Mouse (Mus musculus) MEL (cell line): Measurements from ENCODE around the gene Gm5965. TPM values are rescaled to one million over a fixed set of nuclear protein-coding genes. Genes with fewer than 3 reads are reported as not detected.

ENCODE experiments used
- DNase-seq: peaks from one replicate; pipeline ENCODE4 v3.0.0; 2011; ENCODE audit warnings: low read depth, low spot score
- H3K27ac ChIP-seq: 2 replicates; pipeline ENCODE4 v1.5.1; 2012; ENCODE audit warnings: low read depth, mild to moderate bottlenecking, control low read depth, low read length, moderate library complexity; ENCODE audit not compliant: control insufficient read depth
- H3K27me3 ChIP-seq, 2 experiments: fragments of 150-350 bp in 1 of 2; sonication (generic) in 1 of 2; 2 replicates each; pipeline ENCODE4 v1.6.1; 2012; ENCODE audit warnings: low read length in 2 of 2, mild to moderate bottlenecking in 2 of 2, improper control_type of control experiment in 1 of 2, moderate library complexity in 1 of 2; ENCODE audit not compliant: insufficient read depth in 2 of 2, control insufficient read depth in 1 of 2
- H3K36me3 ChIP-seq, 2 experiments: 2 replicates each; pipeline ENCODE4 v1.6.1; 2012 to 2014; ENCODE audit warnings: low read length in 2 of 2, improper control_type of control experiment in 1 of 2, inconsistent platforms in 1 of 2, mild to moderate bottlenecking in 1 of 2; ENCODE audit not compliant: insufficient read depth in 2 of 2, control insufficient read depth in 1 of 2
- H3K4me1 ChIP-seq, 2 experiments: fragments of 150-350 bp in 1 of 2; sonication (generic) in 1 of 2; 2 replicates each; pipeline ENCODE4 v1.6.1; 2012; ENCODE audit warnings: low read length in 2 of 2, improper control_type of control experiment in 1 of 2, mild to moderate bottlenecking in 1 of 2; ENCODE audit not compliant: insufficient read depth in 2 of 2, control insufficient read depth in 1 of 2
- H3K4me3 ChIP-seq, 2 experiments: fragments of 150-350 bp in 1 of 2; sonication (generic) in 1 of 2; 2 replicates each; pipeline ENCODE4 v1.5.1; 2012; ENCODE audit warnings: low read depth in 2 of 2, low read length in 2 of 2, mild to moderate bottlenecking in 2 of 2, moderate library complexity in 2 of 2, control low read depth in 1 of 2, improper control_type of control experiment in 1 of 2; ENCODE audit not compliant: control insufficient read depth in 1 of 2, insufficient read depth in 1 of 2
- H3K79me2 ChIP-seq: 2 replicates; pipeline ENCODE4 v1.6.1; 2012; ENCODE audit warnings: mild to moderate bottlenecking, low read length, moderate library complexity; ENCODE audit not compliant: control insufficient read depth, poor library complexity, insufficient read depth
- H3K9ac ChIP-seq: 2 replicates; pipeline ENCODE4 v1.6.1; 2012; ENCODE audit warnings: low read depth, mild to moderate bottlenecking, control low read depth, low read length, moderate library complexity; ENCODE audit not compliant: control insufficient read depth, poor library complexity, severe bottlenecking
- H3K9me3 ChIP-seq: fragments of 150-350 bp; sonication (generic); replicated peaks from 2 replicates; pipeline ENCODE4 v1.6.1; 2012; ENCODE audit warnings: mild to moderate bottlenecking, low read length, improper control_type of control experiment, moderate library complexity; ENCODE audit not compliant: insufficient read depth
- BHLHE40 ChIP-seq: IDR thresholded peaks from 2 replicates; pipeline ENCODE4 v1.6.1; 2012; ENCODE audit warnings: low read depth, mild to moderate bottlenecking, inconsistent platforms, low read length, improper control_type of control experiment, borderline replicate concordance
- CHD2 ChIP-seq: IDR thresholded peaks from 2 replicates; pipeline ENCODE4 v1.6.1; 2011; ENCODE audit warnings: low read length, improper control_type of control experiment
- E2F4 ChIP-seq: IDR thresholded peaks from 2 replicates; pipeline ENCODE4 v1.6.1; 2011; ENCODE audit warnings: low read depth, low read length, improper control_type of control experiment, borderline replicate concordance
- GABPA ChIP-seq: IDR thresholded peaks from 2 replicates; pipeline ENCODE4 v1.6.1; 2012; ENCODE audit warnings: low read depth, mild to moderate bottlenecking, inconsistent platforms, low read length, improper control_type of control experiment, moderate library complexity
- GATA1 ChIP-seq: IDR thresholded peaks from 2 replicates; pipeline ENCODE4 v1.6.1; 2011; ENCODE audit warnings: low read depth, low read length, improper control_type of control experiment
- HCFC1 ChIP-seq: IDR thresholded peaks from 2 replicates; pipeline ENCODE4 v1.6.1; 2012; ENCODE audit warnings: low read depth, mild to moderate bottlenecking, inconsistent platforms, low read length, improper control_type of control experiment, moderate library complexity
- KAT2A ChIP-seq: conservative IDR thresholded peaks from 2 replicates; pipeline ENCODE4 v1.6.1; 2012; ENCODE audit warnings: low read depth, low read length, improper control_type of control experiment, inconsistent platforms
- MAX ChIP-seq: IDR thresholded peaks from 2 replicates; pipeline ENCODE4 v1.6.1; 2011; ENCODE audit warnings: low read length, improper control_type of control experiment
- MEF2A ChIP-seq: IDR thresholded peaks from 2 replicates; pipeline ENCODE4 v1.6.1; 2014; ENCODE audit warnings: low read depth, mild to moderate bottlenecking, inconsistent platforms, low read length, improper control_type of control experiment; ENCODE audit not compliant: poor library complexity, insufficient replicate concordance, severe bottlenecking; ENCODE audit errors: extremely low read depth
- MYB ChIP-seq: IDR thresholded peaks from 2 replicates; pipeline ENCODE4 v1.6.1; 2011; ENCODE audit warnings: mild to moderate bottlenecking, low read depth, low read length, improper control_type of control experiment
- MYC ChIP-seq: IDR thresholded peaks from 2 replicates; pipeline ENCODE4 v1.6.1; 2011; ENCODE audit warnings: low read depth, mild to moderate bottlenecking, low read length, improper control_type of control experiment, moderate library complexity
- NELFE ChIP-seq: IDR thresholded peaks from 2 replicates; pipeline ENCODE4 v1.6.1; 2011; ENCODE audit warnings: low read depth, low read length, improper control_type of control experiment
- NRF1 ChIP-seq: IDR thresholded peaks from 2 replicates; pipeline ENCODE4 v1.6.1; 2014; ENCODE audit warnings: low read depth, mild to moderate bottlenecking, inconsistent platforms, low read length, improper control_type of control experiment, moderate library complexity; ENCODE audit not compliant: poor library complexity, insufficient read depth, severe bottlenecking
- POLR2A ChIP-seq, 2 experiments: IDR thresholded peaks; 2 replicates each; pipeline ENCODE4 v1.6.1; 2011 to 2012; ENCODE audit warnings: low read length in 2 of 2, mild to moderate bottlenecking in 2 of 2, control low read depth in 1 of 2, improper control_type of control experiment in 1 of 2, low read depth in 1 of 2, moderate library complexity in 1 of 2; ENCODE audit not compliant: control insufficient read depth in 1 of 2, insufficient read depth in 1 of 2, poor library complexity in 1 of 2
- POLR2AphosphoS2 ChIP-seq: IDR thresholded peaks from 2 replicates; pipeline ENCODE4 v1.6.1; 2011; ENCODE audit warnings: low read length, improper control_type of control experiment
- POLR2AphosphoS5 ChIP-seq: IDR thresholded peaks from 2 replicates; pipeline ENCODE4 v1.6.1; 2012; ENCODE audit warnings: low read depth, borderline replicate concordance, mild to moderate bottlenecking, inconsistent platforms, low read length, moderate library complexity, mixed read lengths
- RAD21 ChIP-seq: IDR thresholded peaks from 2 replicates; pipeline ENCODE4 v1.6.1; 2011; ENCODE audit warnings: mild to moderate bottlenecking, low read depth, low read length, improper control_type of control experiment
- RCOR1 ChIP-seq: IDR thresholded peaks from 2 replicates; pipeline ENCODE4 v1.6.1; 2012; ENCODE audit warnings: low read depth, mild to moderate bottlenecking, inconsistent platforms, low read length, improper control_type of control experiment
- TAL1 ChIP-seq: IDR thresholded peaks from 2 replicates; pipeline ENCODE4 v1.6.1; 2012; ENCODE audit warnings: mild to moderate bottlenecking, inconsistent platforms, low read length, moderate library complexity, mixed read lengths
- UBTF ChIP-seq: IDR thresholded peaks from 2 replicates; pipeline ENCODE4 v1.6.1; 2012; ENCODE audit warnings: low read depth, mild to moderate bottlenecking, inconsistent platforms, low read length, improper control_type of control experiment, moderate library complexity, borderline replicate concordance; ENCODE audit not compliant: insufficient read depth
- USF1 ChIP-seq: IDR thresholded peaks from 2 replicates; pipeline ENCODE4 v1.6.1; 2014; ENCODE audit warnings: low read depth, mild to moderate bottlenecking, inconsistent platforms, low read length, improper control_type of control experiment, moderate library complexity
- USF2 ChIP-seq, 2 experiments: IDR thresholded peaks; 2 replicates each; pipeline ENCODE4 v1.6.1; 2011 to 2012; ENCODE audit warnings: improper control_type of control experiment in 2 of 2, low read length in 2 of 2, borderline replicate concordance in 1 of 2, inconsistent platforms in 1 of 2, low read depth in 1 of 2, mild to moderate bottlenecking in 1 of 2; ENCODE audit not compliant: insufficient read depth in 1 of 2
- ZC3H11A ChIP-seq: IDR thresholded peaks from 2 replicates; pipeline ENCODE4 v1.6.1; 2012; ENCODE audit warnings: low read depth, mild to moderate bottlenecking, inconsistent platforms, low read length, improper control_type of control experiment
- ZKSCAN1 ChIP-seq: IDR thresholded peaks from 2 replicates; pipeline ENCODE4 v1.6.1; 2012; ENCODE audit warnings: low read depth, mild to moderate bottlenecking, inconsistent platforms, low read length, improper control_type of control experiment, moderate library complexity
- ZMIZ1 ChIP-seq: IDR thresholded peaks from 2 replicates; pipeline ENCODE4 v1.6.1; 2012; ENCODE audit warnings: low read depth, mild to moderate bottlenecking, inconsistent platforms, low read length, improper control_type of control experiment, moderate library complexity
- ZNF384 ChIP-seq: IDR thresholded peaks from 2 replicates; pipeline ENCODE4 v1.6.1; 2012; ENCODE audit warnings: low read depth, mild to moderate bottlenecking, inconsistent platforms, low read length, improper control_type of control experiment
- polyA plus RNA-seq, 2 experiments: library from polyadenylated mRNA; stranded (reverse) in 1 of 2; unstranded in 1 of 2; fragments of >175 nt in 1 of 2; fragments of >200 nt in 1 of 2; gene quantifications; 2 replicates each; pipeline versions ENCODE4 v1.2.1 to v1.2.4; 2012; ENCODE audit warnings: low replicate concordance in 2 of 2, low read depth in 1 of 2; ENCODE audit not compliant: insufficient read length in 2 of 2, insufficient read depth in 1 of 2, missing spikeins in 1 of 2
- total RNA-seq: library from RNA; depleted of rRNA; stranded (reverse); fragments of 300-350 nt; gene quantifications from 2 replicates; pipeline ENCODE4 v1.2.3, GENCODE M21; 2012

Gm5965 gene
- total and polyA plus RNA-seq, 3 experiments, result not detected

- no peak for DNase-seq
- no peak overlapping the region for H3K27ac ChIP-seq
- H3K27me3 ChIP-seq, result no peaks in the 10 kb centered on the region
- no peaks in the 10 kb centered on the region for H3K4me1 ChIP-seq
- no peak overlapping the region for H3K9ac ChIP-seq
- H3K4me3 ChIP-seq, result no peak overlapping the region
- TF ChIP-seq ZC3H11A (no peak), USF2 (IDR thresholded peaks at IDR 0.05; ENCODE audit: borderline replicate concordance in 1 of 2, insufficient read depth in 1 of 2, low read depth in 1 of 2, low read length in 2 of 2) (no peak), USF1 (no peak), ZNF384 (no peak), HCFC1 (no peak), GABPA (no peak), MYB (no peak)
- no peaks in the 10 kb centered on the region for H3K79me2 ChIP-seq
- H3K36me3 ChIP-seq, result no peaks in the 10 kb centered on the region
- no peaks in the 10 kb centered on the region for H3K9me3 ChIP-seq
Observed at GRCm38 (mm10) chr16:88735391-88735790, 42.3 kb upstream of the Gm5965 start.

GRCm38 (mm10) chr16:88744750-88745340, 32.9 kb upstream of the Gm5965 start:
- H3K27me3 ChIP-seq, result no peaks in the 10 kb centered on the region

More at GRCm38 (mm10) chr16:88744750-88745340, 32.9 kb upstream of the Gm5965 start:
- Histone ChIP-seq H3K9me3 (no peaks in the 10 kb centered on the region), H3K36me3 (no peaks in the 10 kb centered on the region), H3K9ac (no peak overlapping the region), H3K79me2 (no peaks in the 10 kb centered on the region), H3K4me1 (no peaks in the 10 kb centered on the region), H3K4me3 (no peak overlapping the region), H3K27ac (no peak overlapping the region)
- no peak for DNase-seq
- no peak for TF ChIP-seq MAX
- TF ChIP-seq MEF2A, result no peak
- TF ChIP-seq POLR2AphosphoS5, result no peak
- no peak for TF ChIP-seq MYC
- TF ChIP-seq UBTF, result no peak
- TF ChIP-seq POLR2A (IDR thresholded peaks at IDR 0.05; ENCODE audit: control insufficient read depth in 1 of 2, insufficient read depth in 1 of 2, low read depth in 1 of 2, low read length in 2 of 2, poor library complexity in 1 of 2), result no peak
- TF ChIP-seq NELFE, result no peak
- TF ChIP-seq RCOR1, result no peak
- TF ChIP-seq TAL1, result no peak
- TF ChIP-seq GATA1, result no peak
- no peak for TF ChIP-seq NRF1
- TF ChIP-seq POLR2AphosphoS2, result no peak
- no peak for TF ChIP-seq KAT2A
- TF ChIP-seq CHD2, result no peak
- TF ChIP-seq RAD21, result no peak
- no peak for TF ChIP-seq USF1
- no peak for TF ChIP-seq ZKSCAN1
- TF ChIP-seq BHLHE40, result no peak
- TF ChIP-seq ZMIZ1, result no peak
- no peak for TF ChIP-seq E2F4
